Mouse (Mus musculus) gastrocnemius, postnatal 36 days (tissue): Measurements from ENCODE around the gene Slc48a1. TPM values are rescaled to one million over a fixed set of nuclear protein-coding genes. Genes with fewer than 3 reads are reported as not detected.

Source experiments
- DNase-seq, 2 experiments: peaks; one replicate each; pipeline ENCODE4 v3.0.0; 2022
- intact Hi-C: fragments of 180-260 bp; cut with DNase I; formaldehyde crosslinking; loops from one replicate; pipeline ENCODE4 v1.15.1; 2025
- long read RNA-seq, 2 experiments: library from polyadenylated mRNA; stranded (forward); transcript quantifications; one replicate each; pipeline ENCODE4 v2.0.0; 2021
- total RNA-seq, 2 experiments: library from RNA; stranded (reverse); gene quantifications; 2 replicates each; pipeline ENCODE4 v1.2.3; 2021

Slc48a1 gene
- 10 to 100 TPM; 44.8 to 46.2 TPM for total RNA-seq
- long read RNA-seq, experiment 1, transcript Slc48a1-201 (3 exons, 2,536 nt): major isoform, 107 of 135 reads
- long read RNA-seq, experiment 1, partial matches to known transcripts: 2 of 135 reads
- long read RNA-seq, experiment 1, other reads (novel, unspliced or antisense): 26 of 135 reads
- long read RNA-seq, experiment 2, transcript Slc48a1-201 (3 exons, 2,536 nt): major isoform, 118 of 152 reads
- long read RNA-seq, experiment 2, partial matches to known transcripts: 1 of 152 reads
- long read RNA-seq, experiment 2, other reads (novel, unspliced or antisense): 33 of 152 reads

DNA sequence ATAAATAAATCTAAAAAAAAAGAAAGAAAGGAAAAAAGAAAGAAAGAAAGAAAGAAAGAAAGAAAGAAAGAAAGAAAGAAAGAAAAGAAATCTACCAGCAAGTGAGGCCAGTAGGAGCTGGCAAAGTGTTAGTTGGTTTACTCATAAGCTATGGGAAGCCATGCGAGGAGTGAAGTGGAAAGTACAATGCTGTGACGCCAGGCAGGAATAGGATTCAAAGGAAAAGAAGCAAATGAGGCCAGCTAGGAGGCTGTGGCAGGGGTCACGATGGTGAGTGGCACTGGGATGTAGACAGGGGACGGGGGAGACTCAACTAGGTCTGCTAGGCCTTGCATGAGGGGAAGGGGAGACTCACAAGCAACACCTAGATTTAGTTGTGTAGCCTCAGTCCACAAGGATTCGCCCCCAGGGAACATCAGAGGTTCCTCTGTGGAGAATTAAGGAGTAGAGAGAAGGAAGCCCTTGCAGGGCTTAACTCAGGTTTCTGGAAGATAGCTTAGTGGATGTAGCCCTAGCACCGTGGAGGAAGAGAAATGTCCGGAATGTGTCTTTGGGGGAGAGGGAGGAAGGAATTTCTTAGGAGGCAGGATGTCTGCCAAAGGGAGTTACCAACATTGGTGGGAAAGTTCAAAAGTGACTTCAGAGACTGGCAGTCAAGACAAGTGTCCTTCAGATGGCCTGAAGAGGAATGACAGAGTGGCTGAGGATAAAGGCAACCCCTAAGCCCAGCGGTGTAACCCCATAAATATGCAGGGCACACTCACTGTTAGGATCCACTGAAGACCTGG lies at the start of gene Slc48a1:
TSS of gene Slc48a1 (plus strand) at position 210 of the 788 bp plus-strand sequence.
- intact Hi-C loops: no loop called here
- DNase-seq: no peak

DNA sequence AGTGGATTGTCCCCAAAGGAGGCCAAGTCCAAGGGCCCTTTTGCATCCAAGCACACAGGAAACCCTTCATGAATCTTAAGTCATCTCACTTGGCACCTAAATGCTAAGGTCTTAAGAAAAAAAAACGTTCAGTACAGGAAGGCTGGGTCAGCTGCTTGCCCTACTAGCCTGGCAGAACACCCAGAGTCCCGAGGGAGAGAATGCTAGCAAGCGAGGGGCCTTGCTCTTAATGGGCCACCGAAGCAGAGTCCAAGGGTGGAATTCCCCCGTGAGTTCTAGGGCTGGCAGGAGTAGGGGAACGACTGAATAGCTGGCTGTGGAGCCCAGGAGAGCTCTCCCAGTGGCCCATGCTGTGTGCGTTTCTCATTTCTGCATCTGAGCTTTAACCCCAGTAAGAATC lies 49.5 kb upstream of the Slc48a1 start:
- peak in 1 of 2 experiments; percentile 41 for DNase-seq
- intact Hi-C loops: no loop called here

DNA sequence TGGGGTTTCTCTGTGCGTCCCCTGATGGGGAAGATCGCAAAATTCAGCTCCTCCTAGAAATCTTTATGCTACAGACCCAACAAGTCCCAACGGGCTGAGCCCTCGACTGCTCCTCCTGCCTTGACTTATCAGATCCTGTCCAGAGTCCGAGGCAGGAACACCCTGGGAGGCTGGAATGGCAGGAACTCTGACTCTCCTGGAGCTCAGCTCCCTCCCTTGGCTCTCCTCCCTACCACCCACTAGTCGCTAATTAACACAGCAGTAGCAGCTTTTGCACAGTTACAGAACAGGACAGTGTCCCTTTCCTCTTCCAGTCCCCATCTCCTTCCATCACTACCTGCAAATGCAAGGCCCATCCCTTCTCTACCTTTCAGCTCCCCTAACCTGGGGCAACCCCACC lies 48.0 kb upstream of the Slc48a1 start:
- intact Hi-C loops: no loop called here
- DNase-seq: no peak

DNA sequence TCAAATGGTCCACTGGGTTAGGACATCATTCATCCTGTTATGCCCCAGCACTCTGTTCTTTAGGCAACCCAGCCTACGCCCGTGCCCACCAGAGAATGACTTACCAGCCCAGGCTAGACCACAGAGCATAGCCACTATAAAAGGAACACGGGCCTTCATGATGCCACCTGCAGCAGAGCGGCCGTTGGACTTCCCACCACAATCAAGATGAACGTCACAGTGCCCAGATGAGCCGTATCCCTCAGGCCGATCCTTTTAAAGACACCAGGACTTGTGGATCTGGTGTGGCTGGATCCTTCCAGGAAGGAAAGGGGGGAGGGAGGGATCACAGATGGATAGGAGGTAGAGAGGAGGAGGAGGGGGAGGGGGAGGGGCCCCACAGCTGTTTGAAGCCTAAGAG lies 47.2 kb upstream of the Slc48a1 start, which contains the start of gene Endou:
TSS of gene Endou (minus strand) at position 229 of the 400 bp plus-strand sequence.
- intact Hi-C loops: no loop called here

DNA sequence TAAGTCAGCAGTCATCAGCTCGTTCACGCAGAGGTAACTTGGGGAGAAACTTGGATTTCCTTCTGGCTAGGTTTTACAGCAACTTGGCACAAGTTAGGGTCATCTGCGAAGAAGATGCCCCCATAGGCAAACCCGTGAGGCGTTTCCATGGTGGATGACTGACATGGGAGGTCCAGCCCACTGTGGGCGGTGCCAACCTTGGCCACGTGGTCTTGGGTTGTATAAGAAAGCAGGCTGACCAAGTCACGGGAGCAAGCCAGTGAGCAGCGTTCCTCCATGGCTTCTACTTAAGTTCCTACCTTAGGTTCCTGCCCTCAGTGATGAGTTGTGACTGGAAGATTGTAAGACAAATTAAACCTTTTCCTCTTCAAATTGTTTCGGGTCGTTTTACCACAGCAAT lies 46.3 kb upstream of the Slc48a1 start:
- no peak for DNase-seq
- intact Hi-C loops: no loop called here

More for the DNA sequence above, 47.2 kb upstream of the Slc48a1 start, which contains the start of gene Endou:
- DNase-seq: no peak

DNA sequence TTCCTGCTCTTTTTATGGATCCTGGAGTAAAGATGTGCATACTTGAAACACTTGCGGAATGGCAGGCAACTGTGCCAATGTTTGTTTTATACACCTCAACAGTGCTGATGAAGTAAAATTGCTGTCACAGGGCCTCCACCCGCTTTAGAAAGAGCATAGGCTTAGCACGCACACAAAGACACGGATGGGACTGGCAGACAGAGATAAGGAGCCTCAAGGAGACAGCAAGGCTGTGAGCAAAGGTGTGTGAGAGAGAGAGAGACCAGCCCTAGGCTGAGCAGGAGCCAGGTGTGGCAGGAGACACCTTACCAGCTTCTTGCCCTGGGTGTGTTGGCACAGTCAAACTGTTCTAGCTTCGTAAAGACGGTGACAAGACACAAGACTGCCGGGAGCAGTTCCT lies 39.4 kb upstream of the Slc48a1 start:
- intact Hi-C loops: no loop called here
- no peak for DNase-seq

DNA sequence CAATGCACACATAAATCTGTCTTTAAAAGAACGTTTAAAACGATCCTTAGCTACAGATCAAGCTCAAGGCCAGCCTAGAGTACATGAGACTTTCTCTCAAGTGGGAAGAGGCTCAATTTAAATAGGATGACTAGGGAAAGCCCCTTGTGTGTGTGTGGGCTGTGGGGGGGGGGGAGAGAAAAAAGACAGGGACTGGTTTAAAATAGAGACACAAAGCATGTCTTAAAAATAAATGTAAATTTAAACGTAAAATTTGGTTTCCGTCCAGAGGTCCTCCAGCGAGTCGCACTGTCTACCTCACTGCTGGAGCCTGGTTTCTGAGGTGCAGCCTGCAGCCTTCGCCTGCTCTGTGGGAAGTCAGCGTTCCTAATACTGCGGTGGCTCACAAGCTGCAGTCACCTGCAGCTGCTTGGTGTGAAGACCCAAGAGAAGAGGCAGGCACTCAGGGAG lies 38.0 kb upstream of the Slc48a1 start:
- DNase-seq: no peak
- intact Hi-C loops: no loop called here

DNA sequence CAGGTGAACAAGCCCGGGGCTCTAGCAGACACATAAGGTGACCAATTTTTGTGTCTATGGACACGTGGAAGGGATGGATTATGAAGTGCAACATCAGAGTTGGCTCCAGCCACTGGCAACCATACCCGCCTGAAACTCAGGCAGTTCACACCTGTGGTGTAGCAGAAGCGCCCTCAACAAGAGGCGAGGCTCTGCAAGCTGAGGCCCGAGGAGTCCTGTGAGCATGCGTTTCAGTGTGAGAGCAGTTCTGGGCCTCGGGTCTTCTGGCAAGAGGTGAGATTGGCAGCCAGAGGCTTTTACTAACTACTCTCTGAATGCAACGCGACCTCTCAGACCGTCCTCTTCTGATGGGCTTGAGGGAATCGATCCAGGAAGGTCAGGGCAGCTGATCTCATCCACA lies 36.7 kb upstream of the Slc48a1 start:
- intact Hi-C loops: no loop called here
- DNase-seq: no peak

DNA sequence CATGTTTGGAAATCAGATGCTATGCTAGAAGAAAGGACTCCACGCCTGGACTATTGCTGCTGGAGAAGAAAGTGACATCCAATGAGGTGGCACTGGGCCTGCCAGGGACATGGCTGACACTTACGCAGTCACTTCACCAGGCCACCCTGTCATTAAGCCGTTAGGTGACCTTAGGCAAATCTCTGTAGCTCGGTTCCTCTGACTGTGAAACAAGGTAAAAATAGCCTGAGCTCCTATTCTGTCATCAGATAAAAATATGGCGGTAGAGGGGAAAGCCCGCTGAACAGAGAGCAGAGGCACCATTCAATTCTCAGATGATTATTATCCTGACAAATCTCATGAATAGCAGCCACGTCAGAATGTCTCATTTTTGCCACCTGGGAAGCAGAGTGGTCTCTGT lies 36.2 kb upstream of the Slc48a1 start:
- intact Hi-C loops: no loop called here
- no peak for DNase-seq

DNA sequence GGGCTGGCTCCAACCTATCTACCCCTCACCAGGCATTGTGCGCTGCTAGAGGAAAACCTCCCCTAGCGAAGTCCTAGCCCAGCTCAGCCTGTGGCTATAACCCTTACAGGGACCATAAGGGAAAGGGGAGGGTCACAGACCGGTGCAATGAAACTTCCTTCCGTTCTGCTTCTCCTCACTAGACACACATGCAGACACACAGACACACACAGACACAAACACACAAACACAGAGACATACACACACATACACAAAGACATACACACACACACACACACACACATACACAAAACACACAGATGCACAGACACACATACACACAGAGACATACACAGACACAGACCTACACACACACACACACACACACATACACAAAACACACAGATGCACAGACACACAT lies 35.7 kb upstream of the Slc48a1 start:
- intact Hi-C loops: no loop called here
- DNase-seq: no peak

DNA sequence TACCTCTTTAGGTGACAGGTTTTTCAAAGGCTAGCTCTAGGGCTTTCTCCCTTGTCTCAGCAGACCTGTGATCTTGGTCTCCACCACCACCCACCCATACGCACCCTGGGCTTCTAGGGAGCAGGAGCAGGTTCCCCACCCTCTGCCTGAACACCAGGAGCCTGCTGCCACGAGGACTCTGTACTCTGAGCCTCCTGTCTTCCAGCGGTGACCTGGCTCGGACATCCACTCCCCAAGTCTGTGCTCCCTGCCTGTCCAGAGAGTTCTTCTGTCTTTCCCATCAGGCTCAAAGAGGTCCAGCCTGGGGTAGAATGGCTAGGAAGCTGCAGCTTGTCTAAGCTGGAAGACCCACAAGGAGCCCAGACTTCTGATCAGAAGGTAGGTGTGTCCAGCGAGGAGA lies 35.1 kb upstream of the Slc48a1 start:
- DNase-seq: no peak
- intact Hi-C loops: no loop called here

DNA sequence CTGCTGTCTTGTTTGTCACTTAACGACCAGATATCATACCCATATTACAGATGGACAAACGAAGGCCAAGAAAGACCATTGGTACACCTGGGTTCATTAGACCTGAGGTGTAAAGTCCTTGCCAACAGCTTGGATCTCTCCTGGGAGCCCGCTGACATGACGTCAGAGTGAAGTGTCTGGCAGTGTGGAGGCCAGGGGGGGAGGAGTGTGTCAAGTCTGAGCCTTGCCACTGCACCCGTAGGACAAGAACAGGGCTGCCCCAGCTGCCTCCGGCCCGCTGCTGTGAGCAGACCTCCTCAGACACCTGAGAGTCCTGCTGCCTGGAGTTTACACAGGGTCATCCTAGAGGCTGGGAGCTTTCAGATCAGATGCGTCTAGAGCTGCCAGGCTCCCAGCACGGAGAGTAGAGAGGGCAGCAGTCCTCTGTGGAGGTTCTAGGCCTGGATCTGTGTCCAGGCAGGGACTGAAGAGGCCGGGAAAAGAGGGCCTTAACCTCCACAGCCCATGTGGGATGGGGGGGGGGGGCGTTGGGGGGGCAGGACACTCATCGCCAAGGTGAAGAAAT lies 34.3 kb upstream of the Slc48a1 start:
- intact Hi-C loops: no loop called here

DNA sequence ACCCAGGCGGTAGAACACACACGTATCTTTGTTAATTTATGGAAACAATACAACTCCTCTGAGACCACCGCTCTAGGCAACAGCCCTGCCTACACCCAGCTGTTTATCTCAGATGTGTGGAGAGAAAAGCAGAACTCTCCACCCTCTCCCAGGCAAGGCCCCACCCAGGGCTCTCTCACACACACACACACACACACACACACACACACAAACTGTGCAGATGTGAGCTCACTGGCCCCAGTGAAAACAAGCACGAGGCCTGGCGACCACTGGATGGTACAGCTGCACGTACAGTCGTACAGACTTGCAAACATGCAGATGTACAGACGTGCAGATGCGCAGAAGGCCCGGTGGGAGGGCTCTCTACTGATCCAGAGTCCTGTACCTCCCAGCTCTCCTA lies 33.4 kb upstream of the Slc48a1 start:
- intact Hi-C loops: no loop called here

More for the DNA sequence above, 34.3 kb upstream of the Slc48a1 start:
- no peak for DNase-seq

DNA sequence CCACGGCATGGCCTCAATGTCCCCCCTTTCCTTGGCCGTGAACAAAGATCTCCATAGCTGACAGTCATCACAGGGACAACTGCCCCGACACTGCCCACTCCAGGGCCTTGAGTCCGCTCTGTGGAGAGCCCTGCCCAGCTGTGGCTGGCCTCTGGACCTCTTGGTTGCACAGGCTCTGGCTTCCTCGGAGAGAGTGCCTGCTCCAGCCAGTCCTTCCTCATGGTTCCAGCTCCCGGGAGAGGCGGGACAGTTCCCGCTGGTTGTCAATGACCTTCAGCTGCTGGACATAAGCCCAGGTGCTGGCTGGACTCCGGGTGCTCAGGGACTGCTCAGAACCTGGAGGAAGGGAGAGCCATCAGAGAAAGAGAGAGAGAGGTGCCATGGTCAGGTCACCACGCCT lies 33.0 kb upstream of the Slc48a1 start:
- DNase-seq: peak; percentile 56 to 66

More for the DNA sequence above, 33.4 kb upstream of the Slc48a1 start:
- DNase-seq: no peak

DNA sequence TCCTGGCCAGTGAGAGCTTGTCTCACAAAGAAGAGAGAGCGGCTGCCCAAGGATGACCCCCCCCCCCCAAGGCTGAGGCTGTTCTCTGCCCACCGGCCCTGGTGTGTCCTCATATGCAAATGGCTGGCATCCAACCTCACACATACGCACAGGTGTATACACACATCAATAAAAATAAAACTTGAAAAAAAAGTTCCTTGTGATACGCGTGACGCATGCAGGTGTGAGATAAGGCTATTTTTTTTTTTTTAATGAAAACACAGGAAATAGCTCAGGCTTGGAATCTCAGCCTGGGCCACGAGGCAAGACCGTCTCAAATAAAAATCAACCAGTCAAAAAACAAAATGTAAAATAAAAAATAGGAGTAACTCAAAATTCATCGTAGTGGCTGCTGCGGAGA lies 32.0 kb upstream of the Slc48a1 start:
- intact Hi-C loops: no loop called here
- DNase-seq: no peak

More for the DNA sequence above, 33.0 kb upstream of the Slc48a1 start:
- intact Hi-C loops: no loop called here

DNA sequence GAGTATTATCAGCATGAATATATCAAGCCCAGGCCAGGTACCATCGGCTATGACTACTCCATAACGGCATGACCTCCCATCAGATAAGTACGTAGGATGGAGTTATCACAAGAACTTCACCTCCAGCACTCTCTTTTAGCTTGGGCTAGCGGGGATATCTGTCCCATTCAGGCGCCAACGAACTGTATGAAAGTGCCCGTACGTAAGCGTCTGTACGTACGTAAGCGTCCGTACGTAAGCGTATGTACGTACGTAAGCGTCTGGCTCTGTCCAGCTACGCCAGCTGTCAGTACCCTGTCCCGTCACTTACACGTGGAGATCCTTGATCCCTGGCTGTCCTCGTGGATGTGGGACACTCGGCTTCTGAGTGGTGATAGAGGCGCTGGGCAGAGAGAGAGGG lies 31.6 kb upstream of the Slc48a1 start:
- intact Hi-C loops: no loop called here
- DNase-seq: no peak

DNA sequence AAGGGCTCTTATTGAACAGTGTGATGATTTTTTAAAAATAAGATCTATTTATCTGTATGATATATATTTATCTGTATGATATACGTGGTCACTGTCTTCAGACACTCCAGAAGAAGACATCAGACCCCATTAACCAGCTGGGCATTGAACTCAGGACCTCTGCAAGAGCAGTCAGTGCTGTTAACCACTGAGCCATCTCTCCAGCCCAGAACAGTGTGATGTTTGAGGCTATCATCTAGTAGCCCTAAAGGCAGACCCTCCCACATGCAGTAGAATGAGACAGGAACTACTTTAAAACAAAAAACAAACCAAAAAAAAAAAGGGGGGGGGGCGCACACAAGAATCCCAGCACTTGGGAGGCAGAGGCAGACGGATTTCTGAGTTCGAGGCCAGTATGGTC lies 30.8 kb upstream of the Slc48a1 start:
- intact Hi-C loops: no loop called here
- no peak for DNase-seq

DNA sequence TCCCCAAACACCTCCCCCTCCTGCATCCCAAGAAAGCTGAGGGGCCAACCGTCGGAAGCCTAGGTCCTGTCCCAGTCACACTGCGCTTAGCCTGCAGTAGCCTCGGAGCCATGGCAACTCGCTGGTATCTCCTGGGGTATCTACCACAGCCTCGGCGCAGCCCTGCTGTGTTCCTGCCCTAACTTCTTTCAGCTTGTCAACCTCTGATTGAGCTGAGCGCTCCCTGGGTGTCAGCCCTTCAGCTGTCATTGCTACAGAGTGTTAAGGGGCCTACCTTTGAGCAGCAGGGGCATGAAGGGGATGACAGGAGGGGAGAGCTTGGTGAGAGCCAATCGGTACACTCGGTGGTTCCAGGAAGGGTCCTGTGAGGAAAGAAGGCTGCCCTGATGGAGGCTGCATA lies 30.0 kb upstream of the Slc48a1 start:
- no peak for DNase-seq
- intact Hi-C loops: no loop called here

DNA sequence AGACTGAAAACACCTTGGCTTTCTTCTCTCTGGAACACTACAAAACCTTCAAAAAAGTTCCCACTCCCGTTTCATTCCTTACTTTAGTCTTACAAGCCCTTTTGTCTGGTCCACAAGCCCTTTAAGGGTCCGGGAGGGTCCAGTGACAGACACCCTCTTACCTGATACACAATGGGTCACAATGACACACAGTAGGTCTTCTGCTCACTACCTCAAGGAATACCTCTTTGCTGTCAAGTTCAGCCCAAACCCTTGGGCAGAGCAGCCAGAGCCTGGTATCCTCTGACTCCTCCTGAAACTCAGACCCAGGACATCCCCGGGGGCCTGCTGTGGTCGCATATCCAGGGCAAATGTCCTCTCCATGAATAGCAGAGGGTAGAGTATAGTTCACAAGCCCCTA lies 29.4 kb upstream of the Slc48a1 start:
- intact Hi-C loops: no loop called here
- DNase-seq: no peak

DNA sequence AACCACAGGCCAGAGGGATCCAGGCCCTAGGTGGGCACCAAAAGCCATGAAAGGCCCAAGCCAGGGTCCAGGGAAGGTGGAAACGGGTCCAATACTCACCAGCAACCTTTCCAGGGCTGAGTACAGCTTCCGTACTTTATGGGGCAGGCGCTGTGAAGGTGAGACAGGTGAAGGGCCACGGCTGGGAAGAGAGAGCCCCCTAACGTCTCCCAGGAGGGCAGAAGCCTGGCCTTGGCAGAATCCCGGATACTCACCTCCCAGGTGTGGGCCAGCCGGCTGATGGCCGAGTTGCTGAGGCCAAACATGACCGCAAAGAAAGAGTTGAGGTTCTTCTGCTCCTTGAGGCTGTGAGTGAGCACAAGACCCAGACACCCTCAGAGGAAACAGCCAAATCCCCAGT lies 28.9 kb upstream of the Slc48a1 start:
- intact Hi-C loops: no loop called here
- DNase-seq: no peak

DNA sequence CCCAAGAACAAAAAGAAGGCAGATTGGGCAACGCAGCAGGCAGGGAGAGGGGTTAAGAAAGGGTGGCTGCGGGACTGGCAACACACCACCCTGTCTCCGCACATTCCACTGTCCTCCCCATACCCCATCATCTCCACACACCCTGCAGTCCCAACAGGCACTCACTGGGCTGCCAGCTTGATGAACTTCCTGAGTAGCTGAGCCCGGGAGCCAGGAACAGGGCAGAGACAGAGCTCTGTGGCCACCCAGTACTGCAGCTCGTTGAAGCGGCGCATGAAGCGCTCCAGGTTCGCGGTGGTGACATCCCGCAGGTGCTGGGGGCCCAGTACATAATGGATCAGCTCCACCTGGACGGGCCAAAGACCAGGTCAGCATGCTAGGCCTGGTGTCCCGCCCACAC lies 28.5 kb upstream of the Slc48a1 start:
- no peak for DNase-seq
- intact Hi-C loops: no loop called here

DNA sequence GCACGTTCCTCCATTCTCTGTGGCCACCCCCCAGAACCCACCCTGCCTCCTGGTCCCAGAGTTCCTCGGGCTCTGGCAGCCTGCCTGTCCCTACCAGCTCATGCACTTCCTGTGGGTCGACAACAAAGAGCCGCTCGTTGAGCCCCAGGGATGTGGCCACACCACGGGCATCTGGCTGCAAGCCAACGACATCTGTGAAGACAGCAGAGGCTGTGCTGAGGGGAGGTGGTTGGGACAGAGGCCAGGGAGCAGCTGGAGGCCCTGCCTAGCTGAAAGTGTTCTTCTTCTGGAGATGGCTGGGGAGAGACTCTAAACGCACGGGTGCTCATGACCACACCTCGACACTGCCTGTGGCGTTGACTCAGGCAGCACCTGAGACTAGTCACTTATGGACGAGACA lies 27.6 kb upstream of the Slc48a1 start:
- intact Hi-C loops: no loop called here
- DNase-seq: peak in 1 of 2 experiments; percentile 51
